Mouse (Mus musculus) mesoderm, embryonic 11.5 days (tissue): ENCODE results near the gene Xkr7.

ENCODE experiments used
- DNase-seq: peaks from one replicate; pipeline ENCODE4 v3.0.0-alpha.2; 2012; ENCODE audit warnings: low read depth, low spot score

The Xkr7 gene

DNA sequence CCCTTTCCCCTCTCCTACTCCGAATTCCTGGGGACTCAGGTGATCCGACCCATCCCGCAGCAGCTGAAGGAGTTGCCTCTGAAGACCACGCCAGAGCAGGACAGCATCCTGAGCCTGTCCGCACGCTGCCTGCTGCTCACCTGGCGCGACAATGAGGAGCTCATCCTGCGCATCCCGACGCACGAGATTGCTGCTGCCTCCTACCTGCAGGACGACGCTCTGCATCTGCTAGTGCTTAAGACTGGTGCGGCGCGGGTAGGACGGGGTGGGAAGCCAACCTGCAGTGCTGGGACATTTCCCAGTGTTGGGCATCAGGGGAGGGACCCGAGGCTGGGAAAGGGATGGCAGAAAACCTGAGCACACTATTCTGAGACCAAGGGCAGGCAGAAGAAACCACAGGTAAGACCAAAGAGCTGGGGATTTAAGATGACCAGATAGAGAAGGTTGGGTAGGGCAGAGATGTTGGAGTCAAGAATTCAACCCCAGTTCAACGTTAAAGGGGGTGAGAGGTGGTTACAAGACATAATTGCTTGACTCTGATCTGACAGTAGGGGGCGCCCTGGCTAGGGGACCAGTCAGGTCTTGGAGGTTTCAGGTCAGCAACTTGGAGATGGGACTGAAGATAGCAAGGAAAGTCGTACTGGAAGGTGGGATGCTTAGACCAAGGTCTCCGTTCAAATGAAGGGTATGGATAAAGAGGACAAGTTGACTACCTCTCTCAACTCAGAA lies 39.3 kb downstream of the Xkr7 start:
- peak; percentile 37 for DNase-seq

DNA sequence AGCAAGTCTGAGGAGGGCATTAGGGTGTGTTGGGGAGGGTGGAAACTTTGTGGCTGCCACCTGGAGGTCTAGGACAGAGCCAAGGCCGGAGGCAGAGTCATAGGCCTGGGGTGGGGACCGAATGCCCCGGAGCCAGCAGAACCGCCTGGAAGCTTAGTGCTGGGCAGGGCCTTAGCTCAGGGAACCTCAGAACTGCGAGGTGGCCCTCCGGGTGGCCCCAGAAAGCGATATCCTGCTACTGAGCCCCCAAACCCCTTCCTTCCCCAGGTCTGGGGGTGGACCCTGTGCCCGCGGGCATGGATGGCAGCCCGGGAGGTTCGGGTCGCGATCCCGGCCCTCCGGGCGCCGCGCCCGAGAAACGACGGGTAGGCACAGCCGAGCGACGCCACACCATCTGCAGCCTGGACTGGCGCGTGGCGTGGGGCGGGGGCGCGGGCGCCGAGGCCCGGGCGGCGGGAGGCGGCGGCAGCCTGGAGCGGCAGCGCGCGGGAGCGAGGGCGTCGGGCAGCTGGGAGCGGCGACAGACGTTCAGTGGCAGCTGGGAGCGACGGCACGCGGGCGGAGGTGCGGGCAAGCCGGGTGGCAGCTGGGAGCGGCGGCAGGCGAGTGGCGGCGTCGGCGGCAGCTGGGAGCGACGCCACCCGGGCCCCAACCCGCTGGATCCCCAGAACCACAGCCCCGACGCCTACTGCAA lies 40.0 kb downstream of the Xkr7 start:
- no peak for DNase-seq

DNA sequence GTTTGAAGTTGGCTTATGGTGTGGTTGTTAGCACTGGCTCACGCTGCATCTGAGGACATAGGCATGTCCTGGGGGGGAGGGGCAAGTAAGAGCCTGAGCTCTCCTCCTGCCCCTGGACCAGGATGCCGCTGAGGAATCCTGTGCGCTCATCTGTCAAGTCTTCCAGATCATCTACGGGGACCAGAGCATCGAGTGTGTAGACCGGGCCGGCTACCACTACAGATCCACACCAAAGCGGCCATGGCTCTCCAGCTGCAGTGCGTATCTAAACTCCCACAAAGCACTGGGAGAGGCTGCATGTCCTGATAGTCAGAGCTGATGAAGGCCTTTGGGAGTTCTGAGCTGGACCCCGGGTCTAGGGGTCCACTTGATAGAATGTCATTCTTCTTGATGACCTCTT lies 43.0 kb downstream of the Xkr7 start:
- no peak for DNase-seq

DNA sequence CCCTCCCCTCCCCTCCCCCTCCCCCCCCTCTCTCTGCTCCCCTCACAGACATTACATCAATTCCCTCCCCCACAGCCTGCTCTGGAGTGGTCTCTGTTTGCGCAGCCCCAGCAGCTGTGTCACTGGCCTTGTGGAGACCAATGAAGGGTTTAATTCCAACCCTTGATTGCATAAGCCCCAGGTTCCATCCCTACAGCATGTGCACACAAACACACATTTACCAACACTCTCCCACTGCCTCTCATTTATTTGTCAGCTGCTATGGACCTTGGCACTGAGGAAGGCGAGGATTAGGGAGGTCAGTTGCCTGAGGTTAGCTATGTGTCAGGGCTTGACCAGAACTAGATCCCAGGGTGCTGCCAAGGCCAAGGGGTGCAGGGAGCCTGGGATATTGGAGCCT lies 44.3 kb downstream of the Xkr7 start:
- DNase-seq: no peak

DNA sequence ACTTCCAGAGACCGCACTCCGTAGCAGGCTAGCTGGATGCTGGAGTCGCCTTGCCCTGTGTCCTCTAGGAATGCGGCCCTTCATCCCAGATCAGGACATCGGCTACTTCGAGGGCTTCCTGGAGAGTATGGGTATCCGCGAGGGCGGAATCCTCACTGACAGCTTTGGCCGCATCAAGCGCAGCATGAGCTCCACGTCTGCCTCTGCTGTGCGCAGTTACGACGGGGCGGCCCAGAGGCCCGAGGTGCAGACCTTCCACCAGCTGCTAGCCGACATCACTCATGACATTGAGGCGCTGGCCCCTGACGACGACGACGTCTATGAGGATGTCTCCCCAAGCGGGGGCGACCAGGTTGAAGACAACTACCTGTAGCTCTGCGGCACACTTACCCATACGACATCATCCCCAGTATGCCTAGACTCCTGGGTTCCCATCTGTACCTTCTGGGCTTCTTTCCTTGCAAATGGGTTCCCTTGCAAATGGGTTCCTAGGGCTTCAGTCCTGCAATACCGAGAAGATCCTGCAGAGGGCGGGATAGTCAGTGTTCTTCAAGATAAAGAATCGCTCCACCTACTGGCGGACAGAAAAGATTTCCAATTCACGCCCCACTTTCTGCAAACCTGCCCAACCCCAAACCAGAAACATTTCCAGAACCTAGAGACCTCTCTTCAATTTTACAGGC lies 49.3 kb downstream of the Xkr7 start:
- DNase-seq: peak; percentile 94

DNA sequence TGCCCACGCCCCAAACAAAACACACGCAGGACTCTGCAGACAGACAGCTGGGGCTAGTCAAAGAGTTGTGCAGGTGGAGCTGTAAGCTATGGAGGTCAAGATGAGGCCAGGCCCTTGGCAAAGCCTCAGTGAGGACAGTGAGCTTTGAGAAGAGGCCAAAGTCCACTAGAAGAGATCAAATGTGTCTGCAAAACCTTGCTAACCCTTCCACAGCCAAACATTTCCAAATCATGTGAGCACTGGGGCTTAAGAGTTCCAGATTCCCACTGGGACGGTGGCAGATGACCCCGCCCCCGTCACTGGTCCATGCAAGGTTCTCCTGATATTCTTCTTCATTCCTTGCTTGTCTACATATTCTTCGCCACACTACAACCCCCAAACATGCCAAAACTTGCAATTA lies 50.2 kb downstream of the Xkr7 start:
- no peak for DNase-seq

DNA sequence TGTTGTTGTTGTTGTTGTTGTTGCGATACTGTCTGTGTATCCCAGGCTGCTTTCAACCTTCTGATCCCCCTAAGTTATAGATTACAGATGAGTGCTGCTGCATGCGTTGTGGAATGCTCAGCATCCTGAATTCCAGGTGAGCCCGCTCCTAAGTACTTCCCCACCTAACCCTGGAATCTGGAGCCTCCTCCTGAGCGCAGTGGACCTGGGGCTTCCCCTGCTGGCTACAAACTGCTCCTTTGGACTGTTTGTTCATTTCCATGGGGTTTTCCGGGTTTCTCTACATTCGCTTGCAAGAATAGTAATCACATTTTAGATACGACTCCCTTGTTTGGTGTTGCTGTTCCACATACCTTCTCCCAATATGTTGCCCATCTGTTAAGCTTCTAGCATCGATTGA lies 51.6 kb downstream of the Xkr7 start:
- DNase-seq: no peak

DNA sequence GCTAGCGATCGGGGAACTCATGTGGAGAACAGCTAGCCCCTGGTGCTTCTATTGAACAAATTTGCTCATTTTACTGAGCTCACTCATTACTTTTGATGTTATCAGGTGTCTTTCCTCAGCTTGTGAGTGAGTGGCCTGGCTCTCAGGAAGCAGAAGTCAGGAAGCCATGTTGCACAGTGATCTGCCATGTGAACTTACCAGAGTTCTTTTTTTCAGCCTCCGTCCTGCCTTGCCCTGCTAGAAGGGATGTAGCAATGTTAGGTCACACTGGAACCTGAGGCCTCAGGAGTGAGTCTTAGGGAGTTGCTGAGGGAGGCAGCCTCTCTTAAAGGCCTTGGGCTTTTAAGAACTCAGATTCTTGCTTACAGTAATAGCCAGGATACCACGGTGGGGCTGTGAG lies 52.2 kb downstream of the Xkr7 start:
- DNase-seq: no peak

DNA sequence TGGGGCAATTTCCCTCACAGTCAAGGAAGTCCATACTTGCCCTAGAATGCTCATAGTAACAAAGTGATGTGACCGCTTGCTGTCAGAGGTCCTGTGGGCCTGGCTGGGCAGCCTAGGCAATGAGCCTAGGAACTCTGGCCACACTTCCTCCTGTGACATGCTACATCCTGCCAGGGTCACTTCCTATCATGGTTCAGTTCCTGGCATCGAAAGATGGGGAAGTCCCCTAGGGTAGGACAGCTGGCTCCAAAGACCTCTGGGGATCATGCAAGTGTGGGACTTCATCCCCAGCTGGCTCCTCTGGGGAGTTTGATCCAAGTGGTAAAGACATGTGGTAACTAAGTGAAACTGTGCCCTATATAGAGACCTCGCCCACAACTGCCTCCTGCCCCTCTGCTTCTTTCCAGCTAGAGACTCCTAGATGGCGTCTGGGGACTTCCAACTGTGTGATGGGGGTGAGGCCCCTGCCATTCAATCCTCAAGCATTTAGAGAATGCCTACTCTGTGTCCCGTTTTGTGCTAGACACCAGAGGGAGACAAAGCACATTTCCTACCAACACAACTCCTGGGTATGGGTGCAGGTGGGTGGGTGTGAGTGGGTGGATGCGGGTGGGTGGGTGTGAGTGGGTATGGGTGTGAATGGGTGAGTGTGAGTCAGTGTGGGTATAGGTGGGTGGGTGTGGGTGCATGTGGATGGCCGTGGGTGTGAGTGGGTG lies 52.8 kb downstream of the Xkr7 start:
- DNase-seq: no peak

DNA sequence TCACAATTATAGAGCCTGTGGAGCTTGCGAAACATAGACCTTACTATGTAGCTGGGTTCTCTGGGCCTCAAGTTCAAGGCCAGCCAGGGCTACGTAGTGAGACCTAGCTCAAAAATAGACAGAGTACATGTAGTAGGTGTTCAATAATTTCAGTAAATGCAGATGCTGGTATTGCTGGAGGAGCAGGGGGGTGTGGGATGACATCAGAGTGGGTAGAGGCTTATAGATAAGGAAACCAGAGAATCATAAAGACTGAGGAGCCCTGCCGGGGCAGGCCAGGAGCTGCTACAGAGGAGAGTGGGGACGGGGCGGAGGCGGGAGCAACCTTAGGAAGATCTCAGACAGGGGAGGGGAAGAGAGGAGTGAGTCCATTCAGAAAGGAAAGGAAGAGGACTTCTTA lies 53.9 kb downstream of the Xkr7 start:
- no peak for DNase-seq

DNA sequence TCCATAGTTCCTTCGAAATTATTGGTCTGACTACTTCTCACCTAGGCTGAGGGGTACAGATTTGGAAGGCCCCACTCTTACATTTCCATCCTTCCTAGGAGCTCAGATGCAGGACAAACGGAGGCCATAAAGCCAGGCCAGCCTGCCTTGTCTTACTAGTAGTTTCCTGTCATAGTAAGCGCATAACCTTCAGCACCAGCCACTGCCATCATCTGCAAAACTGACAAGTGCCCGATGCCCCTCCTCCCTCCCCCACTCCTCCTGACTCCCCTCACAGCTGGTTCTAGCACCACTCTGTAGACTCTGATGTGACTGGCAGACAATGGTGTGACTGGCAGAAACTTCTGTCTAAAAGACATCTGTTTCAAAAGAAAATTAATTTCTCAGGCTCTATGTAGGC lies 54.5 kb downstream of the Xkr7 start:
- no peak for DNase-seq

DNA sequence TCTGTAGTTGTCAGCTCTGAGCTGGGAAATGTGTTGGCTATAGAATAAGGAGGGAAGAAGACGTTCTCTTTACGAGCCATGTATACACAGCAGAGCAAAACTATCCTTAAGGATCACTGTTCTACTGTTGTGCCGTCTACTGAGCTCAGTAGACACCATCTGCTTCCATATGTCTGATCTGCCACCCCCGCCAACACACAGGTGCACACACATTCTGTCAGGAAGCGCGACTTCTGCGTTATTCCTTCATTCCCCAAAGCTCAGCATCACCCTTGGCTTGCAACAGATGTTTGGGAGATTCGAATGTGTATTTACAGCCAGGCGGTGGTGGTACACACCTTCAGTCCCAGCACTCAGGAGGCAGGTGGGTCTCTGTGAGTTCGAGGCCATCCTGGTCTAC lies 55.4 kb downstream of the Xkr7 start:
- DNase-seq: no peak

DNA sequence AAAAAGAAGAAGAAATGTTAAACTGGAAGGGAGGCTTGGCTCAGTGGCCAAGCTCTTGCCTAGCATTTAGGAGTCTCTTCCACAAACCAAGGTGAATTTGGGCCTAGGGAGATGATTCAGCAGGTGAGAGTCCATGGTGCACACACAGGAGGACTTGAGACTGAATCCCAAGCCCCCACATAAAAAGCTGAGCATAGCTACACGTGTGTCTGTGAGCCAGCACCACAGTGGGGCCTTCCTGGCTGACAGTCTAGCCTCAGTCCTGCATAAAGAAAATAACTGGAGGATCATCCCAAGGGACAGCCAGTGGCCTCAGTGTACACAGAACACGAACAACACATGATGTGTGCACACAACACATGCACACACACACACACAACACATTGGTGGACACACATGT lies 57.7 kb downstream of the Xkr7 start:
- DNase-seq: no peak

DNA sequence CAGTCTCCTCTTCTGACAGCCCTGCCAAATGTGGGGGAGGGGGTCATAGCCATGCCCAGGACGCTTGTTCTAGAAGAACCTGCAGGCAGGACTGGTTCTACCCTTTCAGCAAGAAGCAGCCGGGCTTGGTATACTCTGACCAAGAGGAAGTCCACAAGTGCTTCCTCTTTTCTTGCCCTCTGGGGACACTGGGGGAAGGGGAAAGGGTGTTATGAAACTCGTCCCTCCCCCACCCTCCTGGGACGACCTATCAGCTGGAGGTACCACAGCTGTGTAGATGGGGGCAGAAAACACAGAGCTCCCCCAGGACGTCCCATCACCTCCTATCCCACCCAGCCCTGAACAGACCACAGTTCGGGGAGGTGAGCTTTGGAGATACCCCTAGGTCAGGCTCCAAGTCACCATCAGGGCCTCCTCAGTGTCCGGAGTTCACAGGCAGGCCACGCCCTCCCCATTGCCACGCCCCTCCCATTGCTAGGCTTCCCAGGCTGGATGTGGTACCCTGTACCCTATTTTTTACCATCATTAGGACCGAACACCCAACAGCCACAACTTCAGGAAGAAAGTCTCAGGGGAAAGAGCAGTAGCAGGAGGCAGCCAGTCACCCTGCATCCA lies 59.0 kb downstream of the Xkr7 start:
- DNase-seq: no peak
